Comparison of ENCODE assay signal across 10 mouse cellular contexts in the genomic region with DNA sequence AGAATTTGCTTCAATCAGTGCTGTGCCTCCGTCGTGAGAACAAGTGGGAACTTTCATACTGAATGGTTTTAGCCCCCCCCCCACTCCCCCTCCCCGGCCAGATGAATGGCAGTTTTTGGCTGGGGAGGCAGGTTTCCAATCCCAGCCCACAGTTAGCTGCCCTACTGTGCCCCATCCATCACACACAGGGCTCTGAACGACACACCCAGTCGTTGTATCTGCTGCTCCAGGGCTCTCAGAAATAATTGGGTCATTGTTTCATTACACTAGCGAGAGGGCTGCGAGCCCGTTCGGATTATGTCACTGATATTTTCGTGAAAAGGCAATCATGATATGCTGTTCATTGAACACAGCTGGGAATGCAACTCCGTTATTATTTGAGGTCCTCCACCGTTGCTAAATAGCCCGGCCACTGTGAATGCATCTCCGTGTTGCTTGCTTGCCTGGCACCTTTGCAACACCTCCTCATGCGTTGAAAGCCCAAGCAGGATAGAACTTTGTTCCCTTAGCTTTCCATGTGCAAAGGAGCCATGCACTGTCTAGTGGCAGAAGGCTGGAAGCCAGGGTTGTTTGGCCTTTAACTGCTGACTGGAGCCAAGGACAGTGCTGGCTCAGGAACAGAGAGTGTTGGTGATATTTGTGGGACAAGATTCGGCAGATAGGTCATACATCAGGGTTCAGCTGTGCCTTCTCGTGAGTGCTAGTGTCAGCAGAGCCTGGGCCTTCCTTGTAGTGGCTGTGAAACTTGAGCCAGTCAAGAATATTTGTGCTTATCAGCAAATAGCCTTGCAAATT. TPM values are rescaled to one million over a fixed set of nuclear protein-coding genes. Genes with fewer than 3 reads are reported as not detected.
DNase-seq lines count a peak whose midpoint lies in the region; ATAC-seq and TF ChIP-seq lines count a peak whose summit lies in the region.
"Had no signal": no experiment of that assay in that cellular context is flagged by ENCODE, and none has a peak within 500 bp of the region (broad histone marks: within the 10 kb centered on the region; RNA-seq: fewer than 3 reads in every experiment).

No protein-coding gene starts in this region.

- no peaks in the 10 kb centered on the region for H3K4me1 ChIP-seq in forebrain, embryonic 11.5 days (replicated peaks; ENCODE audit: control insufficient read depth, insufficient read depth, low read length)
- H3K4me1 ChIP-seq in forebrain, embryonic 10.5 days, result peaks cover 14% of the 10 kb centered on the region
- no peaks in the 10 kb centered on the region for H3K4me1 ChIP-seq in lung, postnatal 0 days (ENCODE audit: insufficient read depth, low read depth, low read length)
- no peaks in the 10 kb centered on the region for H3K4me1 ChIP-seq in lung, adult 2 months (ENCODE audit: control insufficient read depth, insufficient read depth, low read length)
- H3K4me1 ChIP-seq in embryonic facial prominence, embryonic 15.5 days, result peaks cover 26% of the 10 kb centered on the region; the same call in 1 of the 2 replicates
- H3K4me1 ChIP-seq in midbrain, postnatal 0 days (ENCODE audit: insufficient read depth, low read length), result no peaks in the 10 kb centered on the region

- DNase-seq in forebrain, embryonic 11.5 days (ENCODE audit: low spot score), result no peak
- no peak for DNase-seq in forebrain, embryonic 10.5 days (ENCODE audit: extremely low spot score, low spot score)
- DNase-seq in lung, postnatal 0 days (ENCODE audit: low spot score), result peak; percentile 29
- no peak for DNase-seq in lung, adult 2 months
- peak; percentile 9 for DNase-seq in midbrain, postnatal 0 days (ENCODE audit: low spot score)
- DNase-seq in left cerebral cortex, postnatal 10 days (ENCODE audit: extremely low spot score in 1 of 2, low spot score in 2 of 2), result no peak
- no peak for DNase-seq in c-Kit-positive CD71-positive TER-119-positive erythroid progenitor cells, embryonic 14.5 days (ENCODE audit: low spot score)
- DNase-seq: layer of hippocampus, postnatal 36 days had no signal

- H3K9ac ChIP-seq in forebrain, embryonic 11.5 days (ENCODE audit: low read length), result no peak overlapping the region
- H3K9ac ChIP-seq in lung, postnatal 0 days (replicated peaks; ENCODE audit: low read depth), result no peak overlapping the region
- H3K9ac ChIP-seq in embryonic facial prominence, embryonic 15.5 days, result no peak overlapping the region
- no peak overlapping the region for H3K9ac ChIP-seq in midbrain, postnatal 0 days (replicated peaks; ENCODE audit: low read length, poor library complexity, severe bottlenecking)
- H3K9ac ChIP-seq: midbrain, embryonic 12.5 days had no signal

- H3K27ac ChIP-seq in forebrain, embryonic 11.5 days (ENCODE audit: low read depth, low read length), result no peak overlapping the region
- H3K27ac ChIP-seq in forebrain, embryonic 10.5 days, result no peak overlapping the region
- no peak overlapping the region for H3K27ac ChIP-seq in lung, postnatal 0 days (ENCODE audit: low read length)
- peak overlapping the region; percentile 48; the same call in 1 of the 2 replicates for H3K27ac ChIP-seq in embryonic facial prominence, embryonic 15.5 days (replicated peaks)
- H3K27ac ChIP-seq in midbrain, postnatal 0 days (ENCODE audit: low read depth, low read length), result no peak overlapping the region
- H3K27ac ChIP-seq: midbrain, embryonic 12.5 days had no signal

- no peak overlapping the region for H3K4me3 ChIP-seq in forebrain, embryonic 11.5 days (ENCODE audit: low read depth, low read length)
- H3K4me3 ChIP-seq in forebrain, embryonic 10.5 days, result no peak overlapping the region
- no peak overlapping the region for H3K4me3 ChIP-seq in lung, postnatal 0 days (ENCODE audit: low read depth, low read length)
- H3K4me3 ChIP-seq in lung, adult 2 months (replicated peaks; ENCODE audit: extremely low read depth, low read depth, low read length), result no peak overlapping the region
- H3K4me3 ChIP-seq in embryonic facial prominence, embryonic 15.5 days (replicated peaks), result no peak overlapping the region
- H3K4me3 ChIP-seq in midbrain, postnatal 0 days (ENCODE audit: low read depth, low read length), result no peak overlapping the region
- H3K4me3 ChIP-seq: midbrain, embryonic 12.5 days had no signal

- no peak overlapping the region for H3K4me2 ChIP-seq in forebrain, embryonic 11.5 days (ENCODE audit: low read depth, low read length, severe bottlenecking)
- no peak overlapping the region for H3K4me2 ChIP-seq in lung, postnatal 0 days (replicated peaks; ENCODE audit: low read depth, low read length)
- H3K4me2 ChIP-seq in embryonic facial prominence, embryonic 15.5 days (replicated peaks), result no peak overlapping the region
- H3K4me2 ChIP-seq in midbrain, postnatal 0 days (ENCODE audit: low read depth, low read length, poor library complexity, severe bottlenecking), result no peak overlapping the region
- H3K4me2 ChIP-seq: midbrain, embryonic 12.5 days had no signal

- 0 out of 2 replicates have a peak, but pooled peaks have one; percentile 49 for ATAC-seq in forebrain, embryonic 11.5 days (replicated peaks; ENCODE audit: low FRiP score)
- ATAC-seq in lung, postnatal 0 days, result peak; percentile 43
- ATAC-seq in embryonic facial prominence, embryonic 15.5 days (ENCODE audit: insufficient number of reproducible peaks, low FRiP score, low TSS enrichment, low read depth), result no peak
- ATAC-seq in midbrain, postnatal 0 days (ENCODE audit: low FRiP score), result peak; percentile 31; the same call in 1 of the 2 replicates

- TF ChIP-seq EP300 in lung, postnatal 0 days (IDR thresholded peaks at IDR 0.05), result no peak

- intact Hi-C loops in left cerebral cortex, postnatal 10 days (cut with DNase I), result no loop called here

- no peak for TF ChIP-seq POLR2A in lung, adult 2 months (IDR thresholded peaks at IDR 0.05; ENCODE audit: borderline replicate concordance, extremely low read depth, low read depth, low read length)

- no peak for TF ChIP-seq CTCF in lung, postnatal 0 days (IDR thresholded peaks at IDR 0.05)
- TF ChIP-seq CTCF in lung, adult 2 months (IDR thresholded peaks at IDR 0.05; ENCODE audit: insufficient read depth, low read length), result no peak
- TF ChIP-seq CTCF in midbrain, postnatal 0 days (IDR thresholded peaks at IDR 0.05), result no peak

- 51% methylated on average over 17 of the region's 17 CpGs for WGBS in forebrain, embryonic 11.5 days
- WGBS in forebrain, embryonic 10.5 days, result 66% methylated on average over 17 of the region's 17 CpGs
- WGBS in lung, postnatal 0 days, result 39% methylated on average over 17 of the region's 17 CpGs
- WGBS in lung, adult 2 months, result 60% methylated on average over 17 of the region's 17 CpGs
- WGBS in embryonic facial prominence, embryonic 15.5 days, result 40% methylated on average over 17 of the region's 17 CpGs
- 50% methylated on average over 17 of the region's 17 CpGs for WGBS in midbrain, postnatal 0 days

- no peaks in the 10 kb centered on the region for H3K36me3 ChIP-seq in forebrain, embryonic 11.5 days (ENCODE audit: control insufficient read depth, insufficient read depth, low read length)
- no peaks in the 10 kb centered on the region for H3K36me3 ChIP-seq in forebrain, embryonic 10.5 days (replicated peaks)
- H3K36me3 ChIP-seq in lung, postnatal 0 days (ENCODE audit: insufficient read depth, low read length), result no peaks in the 10 kb centered on the region
- H3K36me3 ChIP-seq in embryonic facial prominence, embryonic 15.5 days, result no peaks in the 10 kb centered on the region
- no peaks in the 10 kb centered on the region for H3K36me3 ChIP-seq in midbrain, postnatal 0 days (ENCODE audit: insufficient read depth, low read length)
- H3K36me3 ChIP-seq: midbrain, embryonic 12.5 days had no signal

- no peaks in the 10 kb centered on the region for H3K9me3 ChIP-seq in forebrain, embryonic 11.5 days (ENCODE audit: control insufficient read depth, low read length)
- H3K9me3 ChIP-seq in forebrain, embryonic 10.5 days, result no peaks in the 10 kb centered on the region
- no peaks in the 10 kb centered on the region for H3K9me3 ChIP-seq in lung, postnatal 0 days (ENCODE audit: low read length)
- no peaks in the 10 kb centered on the region for H3K9me3 ChIP-seq in embryonic facial prominence, embryonic 15.5 days (replicated peaks)
- H3K9me3 ChIP-seq in midbrain, postnatal 0 days (ENCODE audit: low read length), result no peaks in the 10 kb centered on the region
- H3K9me3 ChIP-seq: midbrain, embryonic 12.5 days had no signal

- peaks cover 4% of the 10 kb centered on the region; the same call in 1 of the 2 replicates for H3K27me3 ChIP-seq in forebrain, embryonic 11.5 days (ENCODE audit: control insufficient read depth, insufficient read depth, low read length)
- peaks cover 99% of the 10 kb centered on the region for H3K27me3 ChIP-seq in forebrain, embryonic 10.5 days (ENCODE audit: poor library complexity, severe bottlenecking)
- H3K27me3 ChIP-seq in lung, postnatal 0 days (replicated peaks; ENCODE audit: insufficient read depth, low read length), result no peaks in the 10 kb centered on the region
- H3K27me3 ChIP-seq in embryonic facial prominence, embryonic 15.5 days, result peaks cover 3% of the 10 kb centered on the region; the same call in 1 of the 2 replicates
- H3K27me3 ChIP-seq in midbrain, postnatal 0 days (ENCODE audit: insufficient read depth, low read length), result peaks cover 5% of the 10 kb centered on the region; the same call in 1 of the 2 replicates

RNA-seq across cellular contexts. Expression of a gene that starts 32.9 kb away (rescaled TPM):
- polyA plus RNA-seq in forebrain, embryonic 11.5 days (2014; fragmentation: Nextera tagmentation; extraction: Ambion mirVana), result 0.09 and 0.16 TPM in 2 replicates
- polyA plus RNA-seq in forebrain, embryonic 10.5 days (2016; fragmentation: Nextera tagmentation; extraction: Ambion mirVana), result 0.10 and 0.26 TPM in 2 replicates
- 0.08 TPM in 2 replicates for polyA plus RNA-seq in lung, postnatal 0 days (2015; fragmentation: Nextera tagmentation; extraction: Ambion mirVana)
- 0.17 and 0.37 TPM in 2 replicates for polyA plus RNA-seq in lung, adult 2 months (2012; rRNA removed)
- 1.8 and 2.1 TPM in 2 replicates for polyA plus RNA-seq in embryonic facial prominence, embryonic 15.5 days (2015; fragmentation: Nextera tagmentation; extraction: Ambion mirVana)
- 3.1 and 3.5 TPM in 2 replicates for total RNA-seq in midbrain, postnatal 0 days (2014; rRNA removed)
- 1.1 and 1.4 TPM in 2 replicates for polyA plus RNA-seq in midbrain, postnatal 0 days (2015; fragmentation: Nextera tagmentation; extraction: Ambion mirVana)
- total RNA-seq in left cerebral cortex, postnatal 10 days (2021), result 1 to 10 TPM; 2.2 to 2.7 TPM

Comparison
In these comparisons a context has a peak if more than half of its experiments do, and no peak if none do; other contexts are left out.
1. DNase-seq: peak in lung, postnatal 0 days (single experiment) and midbrain, postnatal 0 days (single experiment); none in forebrain, embryonic 11.5 days (single experiment), forebrain, embryonic 10.5 days (single experiment), lung, adult 2 months (single experiment), left cerebral cortex, postnatal 10 days (0 of 2) and c-Kit-positive CD71-positive TER-119-positive erythroid progenitor cells, embryonic 14.5 days (single experiment).